ENCODE assay signal across 20 mouse cellular contexts in genomic region chr11:9436617-9437016, GRCm38 (mm10).
A peak's percentile ranks its signal among the peaks of the same experiment; 100 is the strongest.
DNase-seq lines count a peak whose midpoint lies in the region; ATAC-seq and TF ChIP-seq lines count a peak whose summit lies in the region.
"Had no signal": no experiment of that assay in that cellular context is flagged by ENCODE, and none has a peak within 500 bp of the region (broad histone marks: within the 10 kb centered on the region; RNA-seq: fewer than 3 reads in every experiment).

No protein-coding gene starts in this region.

- no peak for TF ChIP-seq POLR2A in brain, embryonic 14.5 days (IDR thresholded peaks at IDR 0.05; ENCODE audit: borderline replicate concordance, extremely low read depth, insufficient read depth, insufficient read length, poor library complexity, severe bottlenecking)

- no peak overlapping the region for H3K4me3 ChIP-seq in forebrain, embryonic 14.5 days (ENCODE audit: low read depth, low read length)
- H3K4me3 ChIP-seq in forebrain, embryonic 12.5 days (replicated peaks), result no peak overlapping the region
- H3K4me3 ChIP-seq in forebrain, postnatal 0 days (ENCODE audit: low read depth, low read length), result no peak overlapping the region
- no peak overlapping the region for H3K4me3 ChIP-seq in kidney, embryonic 15.5 days (replicated peaks)
- H3K4me3 ChIP-seq: embryonic facial prominence, embryonic 12.5 days had no signal

- no peaks in the 10 kb centered on the region for H3K36me3 ChIP-seq in forebrain, embryonic 14.5 days (ENCODE audit: control insufficient read depth, insufficient read depth, low read length)
- no peaks in the 10 kb centered on the region for H3K36me3 ChIP-seq in forebrain, embryonic 12.5 days (replicated peaks)
- H3K36me3 ChIP-seq in forebrain, postnatal 0 days (ENCODE audit: insufficient read depth), result no peaks in the 10 kb centered on the region
- no peaks in the 10 kb centered on the region for H3K36me3 ChIP-seq in kidney, embryonic 15.5 days
- H3K36me3 ChIP-seq: embryonic facial prominence, embryonic 12.5 days had no signal

- peak; percentile 72 for ATAC-seq in forebrain, embryonic 14.5 days
- no peak for ATAC-seq in forebrain, embryonic 12.5 days (ENCODE audit: low FRiP score)
- peak; percentile 54 for ATAC-seq in forebrain, postnatal 0 days
- ATAC-seq in kidney, embryonic 15.5 days (replicated peaks; ENCODE audit: low FRiP score), result no peak
- ATAC-seq: activated CD4-positive, CD25-positive, alpha-beta regulatory T cell, adult 4 months; Patski had no signal

- no peak overlapping the region for H3K9ac ChIP-seq in forebrain, embryonic 14.5 days (ENCODE audit: low read length)
- no peak overlapping the region for H3K9ac ChIP-seq in forebrain, embryonic 12.5 days
- H3K9ac ChIP-seq in forebrain, postnatal 0 days, result no peak overlapping the region
- H3K9ac ChIP-seq in kidney, embryonic 15.5 days, result no peak overlapping the region
- H3K9ac ChIP-seq: embryonic facial prominence, embryonic 12.5 days had no signal

- no peaks in the 10 kb centered on the region for H3K27me3 ChIP-seq in forebrain, embryonic 14.5 days (replicated peaks; ENCODE audit: control insufficient read depth, insufficient read depth, low read length)
- H3K27me3 ChIP-seq in forebrain, embryonic 12.5 days, result no peaks in the 10 kb centered on the region
- H3K27me3 ChIP-seq in forebrain, postnatal 0 days (ENCODE audit: insufficient read depth, low read length), result no peaks in the 10 kb centered on the region
- H3K27me3 ChIP-seq in kidney, embryonic 15.5 days, result no peaks in the 10 kb centered on the region
- H3K27me3 ChIP-seq: embryonic facial prominence, embryonic 12.5 days had no signal

- DNase-seq in forebrain, embryonic 14.5 days (ENCODE audit: low spot score), result peak; percentile 77
- DNase-seq in MN1 (ENCODE audit: low spot score), result peak; percentile 5
- DNase-seq in brain, embryonic 14.5 days (ENCODE audit: low read depth), result peak; percentile 80
- no peak for DNase-seq in forebrain, postnatal 0 days
- DNase-seq in kidney, adult 9 months, result no peak
- DNase-seq: adrenal gland, adult 8-10 months; adrenal gland, postnatal 14 days; adrenal gland, postnatal 36 days; cerebellum, adult 11 months; cerebellum, adult 18-20 months; cerebellum, adult 8-10 months; cerebellum, adult 9-11 months; cerebellum, postnatal 14 days; cerebellum, postnatal 36 days; embryo, embryonic 11 days had no signal

- no peaks in the 10 kb centered on the region for H3K4me1 ChIP-seq in forebrain, embryonic 14.5 days (ENCODE audit: control insufficient read depth, insufficient read depth, low read length)
- H3K4me1 ChIP-seq in forebrain, embryonic 12.5 days, result no peaks in the 10 kb centered on the region
- H3K4me1 ChIP-seq in forebrain, postnatal 0 days (ENCODE audit: insufficient read depth), result no peaks in the 10 kb centered on the region
- H3K4me1 ChIP-seq in kidney, embryonic 15.5 days, result no peaks in the 10 kb centered on the region
- H3K4me1 ChIP-seq: embryonic facial prominence, embryonic 12.5 days had no signal

- H3K27ac ChIP-seq in forebrain, embryonic 14.5 days (ENCODE audit: low read depth, low read length), result no peak overlapping the region
- no peak overlapping the region for H3K27ac ChIP-seq in forebrain, embryonic 12.5 days
- H3K27ac ChIP-seq in forebrain, postnatal 0 days (ENCODE audit: low read depth, low read length), result no peak overlapping the region
- no peak overlapping the region for H3K27ac ChIP-seq in kidney, embryonic 15.5 days
- H3K27ac ChIP-seq: embryonic facial prominence, embryonic 12.5 days had no signal

- no peak for TF ChIP-seq CTCF in brain, embryonic 14.5 days (IDR thresholded peaks at IDR 0.05; ENCODE audit: borderline replicate concordance, extremely low read depth, insufficient read depth, insufficient read length)
- no peak for TF ChIP-seq CTCF in forebrain, postnatal 0 days (IDR thresholded peaks at IDR 0.05; ENCODE audit: low read depth)

- no peak overlapping the region for H3K4me2 ChIP-seq in forebrain, embryonic 14.5 days (ENCODE audit: low read length)
- no peak overlapping the region for H3K4me2 ChIP-seq in forebrain, embryonic 12.5 days
- no peak overlapping the region for H3K4me2 ChIP-seq in forebrain, postnatal 0 days (ENCODE audit: low read depth)
- H3K4me2 ChIP-seq in kidney, embryonic 15.5 days, result no peak overlapping the region
- H3K4me2 ChIP-seq: embryonic facial prominence, embryonic 12.5 days had no signal

- no peaks in the 10 kb centered on the region for H3K9me3 ChIP-seq in forebrain, embryonic 14.5 days (replicated peaks; ENCODE audit: control insufficient read depth, low read length)
- no peaks in the 10 kb centered on the region for H3K9me3 ChIP-seq in forebrain, embryonic 12.5 days
- H3K9me3 ChIP-seq in forebrain, postnatal 0 days (ENCODE audit: low read length), result no peaks in the 10 kb centered on the region
- H3K9me3 ChIP-seq in kidney, embryonic 15.5 days (replicated peaks), result no peaks in the 10 kb centered on the region
- H3K9me3 ChIP-seq: embryonic facial prominence, embryonic 12.5 days had no signal

Comparison
In these comparisons a context has a peak if more than half of its experiments do, and no peak if none do; other contexts are left out.
1. ATAC-seq: peak in forebrain, embryonic 14.5 days (single experiment) and forebrain, postnatal 0 days (single experiment); none in forebrain, embryonic 12.5 days (single experiment) and kidney, embryonic 15.5 days (single experiment).
2. DNase-seq: peak in forebrain, embryonic 14.5 days (single experiment), MN1 (single experiment) and brain, embryonic 14.5 days (single experiment); none in forebrain, postnatal 0 days (single experiment) and kidney, adult 9 months (single experiment).